Mouse (Mus musculus): ENCODE data around the gene Atrx. TPM values are rescaled to one million over a fixed set of nuclear protein-coding genes. Genes with fewer than 3 reads are reported as not detected.

The Atrx gene
- polyA plus RNA-seq, 1 experiment from 2014 or later = 140 TPM

DNA sequence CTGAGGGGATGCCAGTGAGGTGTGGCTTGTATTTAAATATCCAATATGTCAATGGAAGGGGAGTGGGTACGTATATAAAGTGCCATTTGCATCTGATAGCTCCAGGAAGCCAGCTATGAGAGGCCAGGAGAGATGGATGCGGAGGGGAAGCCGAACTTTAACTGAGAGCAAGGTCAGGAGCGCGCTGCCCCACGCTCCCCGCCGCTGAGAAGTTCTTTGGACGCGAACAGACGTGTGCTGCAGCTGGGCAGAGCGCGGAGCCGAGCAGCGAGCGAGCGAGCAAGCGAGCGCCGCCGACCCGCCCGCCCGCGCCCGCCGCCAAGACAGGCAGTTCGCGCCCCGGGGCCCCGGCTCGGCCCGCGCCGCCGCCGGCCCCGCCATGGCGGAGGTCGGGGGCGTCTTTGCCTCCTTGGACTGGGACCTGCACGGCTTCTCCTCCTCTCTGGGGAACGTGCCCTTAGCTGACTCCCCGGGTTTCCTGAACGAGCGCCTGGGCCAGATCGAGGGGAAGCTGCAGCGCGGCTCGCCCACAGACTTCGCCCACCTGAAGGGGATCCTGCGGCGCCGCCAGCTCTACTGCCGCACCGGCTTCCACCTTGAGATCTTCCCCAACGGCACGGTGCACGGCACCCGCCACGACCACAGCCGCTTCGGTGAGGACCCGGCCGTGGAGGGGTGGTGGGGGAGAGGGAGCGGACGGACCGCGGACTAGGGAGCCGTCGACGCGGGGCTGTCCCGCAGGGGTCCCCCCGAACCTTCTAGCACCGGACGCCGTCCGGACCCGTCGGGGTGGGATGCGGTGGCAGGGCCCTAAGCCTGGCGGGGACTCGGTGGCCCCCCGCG is 164.8 kb downstream of the Atrx start, which contains the start of gene Fgf16:
Fgf16 (plus strand) TSS at position 118 of the 843 bp plus-strand sequence.
- Histone ChIP-seq H3K9me3 (no peaks in the 10 kb centered on the region), H3K27ac (0 out of 2 replicates have a peak within 1 kb of the TSS, but pooled peaks have one; percentile 22), H3K4me1 (0 out of 2 replicates have a peak, but pooled peaks cover 8% of the 10 kb centered on the region), H3K36me3 (no peaks in the 10 kb centered on the region), H3K4me3 (peak within 1 kb of the TSS; percentile 57), H3K27me3 (ENCODE audit: insufficient read depth, poor library complexity, severe bottlenecking) (peaks cover 68% of the 10 kb centered on the region)
- no peak for DNase-seq (ENCODE audit: low spot score)
- 11% methylated on average over 84 of the region's 86 CpGs for WGBS

DNA sequence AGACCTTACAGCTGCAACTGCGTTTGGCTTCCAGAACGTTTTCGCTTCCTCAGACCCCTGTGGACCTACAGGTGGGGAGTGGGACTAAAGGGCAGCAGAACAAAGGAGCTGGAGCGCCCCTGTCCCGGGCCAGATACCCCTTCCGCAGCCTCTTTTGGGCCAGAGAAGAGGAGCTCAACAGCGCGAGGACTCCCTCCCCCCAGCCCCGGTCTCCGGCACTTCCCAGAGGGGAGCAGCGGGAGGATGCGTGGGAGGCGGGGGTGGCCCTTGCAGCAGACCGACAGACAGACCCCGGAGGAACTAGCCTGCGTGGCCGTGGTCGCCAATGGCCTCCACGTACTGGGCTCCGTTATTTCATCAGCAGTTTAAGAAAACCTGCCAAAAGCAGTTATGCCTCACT is 165.6 kb downstream of the Atrx start:
- peak; percentile 74 for DNase-seq (ENCODE audit: low spot score)

DNA sequence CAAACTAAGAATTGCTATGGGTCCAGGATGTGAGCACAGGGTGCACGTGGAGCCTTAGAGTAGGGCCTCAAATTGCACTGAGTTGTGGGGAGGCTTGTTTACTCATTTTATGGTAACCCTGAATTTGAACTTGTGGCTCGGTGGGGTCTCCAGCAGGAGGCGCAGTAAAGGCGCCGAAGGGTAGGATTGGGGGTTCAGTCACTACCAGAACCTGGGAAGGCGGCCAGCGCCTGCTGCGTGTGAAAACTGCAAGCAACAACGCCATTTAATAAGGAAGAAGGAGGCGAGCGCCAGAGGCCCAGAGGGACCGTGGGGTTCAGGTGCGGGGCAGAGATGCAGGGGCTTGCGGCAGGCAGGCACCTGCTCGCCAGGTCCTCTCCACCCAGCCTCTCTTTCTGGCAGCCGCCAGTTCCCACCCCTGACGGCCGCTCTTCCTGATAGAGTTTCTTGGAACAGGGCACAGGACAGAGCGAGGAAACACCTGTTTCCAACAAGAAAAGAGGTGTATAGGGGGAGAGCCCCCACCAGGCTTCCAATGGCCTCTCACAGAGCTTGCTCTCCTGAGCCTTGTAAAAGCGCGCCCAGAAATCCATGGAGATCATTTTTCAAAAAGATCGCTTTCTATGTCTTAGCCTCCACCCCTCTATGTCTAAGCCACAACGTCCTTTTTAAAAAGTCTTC is 166.2 kb downstream of the Atrx start:
- H3K27ac ChIP-seq = no peak overlapping the region
- DNase-seq (ENCODE audit: low spot score) = no peak
- H3K4me1 ChIP-seq = 0 out of 2 replicates have a peak, but pooled peaks cover 8% of the 10 kb centered on the region
- no peaks in the 10 kb centered on the region for H3K36me3 ChIP-seq
- no peaks in the 10 kb centered on the region for H3K9me3 ChIP-seq
- peaks cover 64% of the 10 kb centered on the region for H3K27me3 ChIP-seq (ENCODE audit: insufficient read depth, poor library complexity, severe bottlenecking)
- 13% methylated on average over 23 of the region's 23 CpGs for WGBS
- H3K4me3 ChIP-seq = peak overlapping the region; percentile 57

More for the DNA sequence above, 165.6 kb downstream of the Atrx start:
- H3K27ac ChIP-seq = no peak overlapping the region
- peaks cover 68% of the 10 kb centered on the region for H3K27me3 ChIP-seq (ENCODE audit: insufficient read depth, poor library complexity, severe bottlenecking)
- 5% methylated on average over 20 of the region's 20 CpGs for WGBS
- no peaks in the 10 kb centered on the region for H3K9me3 ChIP-seq
- 0 out of 2 replicates have a peak, but pooled peaks cover 8% of the 10 kb centered on the region for H3K4me1 ChIP-seq
- H3K36me3 ChIP-seq = no peaks in the 10 kb centered on the region
- peak overlapping the region; percentile 57 for H3K4me3 ChIP-seq

Other genes with a start within 250 kb of the Atrx start
- 0.09 TPM in 1 of 2 replicates, not detected in the other for gene Fgf16, start 165.1 kb downstream of the Atrx start, polyA plus RNA-seq (2016; fragmentation: Nextera tagmentation; extraction: Ambion mirVana)
- 50.2 and 54.4 TPM in 2 replicates for gene Magt1, start 82.5 kb upstream of the Atrx start, polyA plus RNA-seq (2016; fragmentation: Nextera tagmentation; extraction: Ambion mirVana)
- 583 and 682 TPM in 2 replicates for gene Cox7b, start 86.3 kb upstream of the Atrx start, polyA plus RNA-seq (2016; fragmentation: Nextera tagmentation; extraction: Ambion mirVana)
- gene Atp7a, start 97.9 kb upstream of the Atrx start, polyA plus RNA-seq (2016; fragmentation: Nextera tagmentation; extraction: Ambion mirVana) = 18.3 and 24.0 TPM in 2 replicates
- 0.05 and 0.08 TPM in 2 replicates for gene Tlr13, start 213.8 kb upstream of the Atrx start, polyA plus RNA-seq (2016; fragmentation: Nextera tagmentation; extraction: Ambion mirVana)

All from heart, embryonic 10.5 days (tissue).